Mouse (Mus musculus): ENCODE results near the gene Sae1. TPM values are rescaled to one million over a fixed set of nuclear protein-coding genes. Genes with fewer than 3 reads are reported as not detected.

Sae1 gene
- polyA plus RNA-seq, 1 experiment from 2014 or later: 334 TPM

- no peak overlapping the region for H3K4me3 ChIP-seq (replicated peaks)
- H3K9me3 ChIP-seq (replicated peaks): no peaks in the 10 kb centered on the region
- WGBS: 53% methylated on average over 2 of the region's 2 CpGs
- H3K27ac ChIP-seq: peak overlapping the region; percentile 94; the same call in 1 of the 2 replicates
- H3K27me3 ChIP-seq: no peaks in the 10 kb centered on the region
- H3K4me2 ChIP-seq: peak overlapping the region; percentile 75
- H3K4me1 ChIP-seq: peaks cover 50% of the 10 kb centered on the region
- H3K9ac ChIP-seq: peak overlapping the region; percentile 44
- no peak for ATAC-seq (replicated peaks; ENCODE audit: low FRiP score)
- H3K36me3 ChIP-seq: no peaks in the 10 kb centered on the region
Observed at GRCm38 (mm10) chr7:16297616-16298015, 90.0 kb downstream of the Sae1 start.

- Histone ChIP-seq H3K9me3 (replicated peaks) (no peaks in the 10 kb centered on the region), H3K4me1 (peaks cover 50% of the 10 kb centered on the region), H3K9ac (peak overlapping the region; percentile 44), H3K4me3 (replicated peaks) (peak overlapping the region; percentile 42), H3K27ac (peak overlapping the region; percentile 94), H3K4me2 (peak overlapping the region; percentile 75), H3K27me3 (no peaks in the 10 kb centered on the region), H3K36me3 (no peaks in the 10 kb centered on the region)
- peak; percentile 23 for ATAC-seq (replicated peaks; ENCODE audit: low FRiP score)
- WGBS: under 1% methylated on average over 22 of the region's 22 CpGs
Observed at GRCm38 (mm10) chr7:16296766-16297390, 90.7 kb downstream of the Sae1 start.

- WGBS: 34% methylated on average over 2 of the region's 2 CpGs
- Histone ChIP-seq H3K36me3 (no peaks in the 10 kb centered on the region), H3K9ac (no peak overlapping the region), H3K9me3 (replicated peaks) (no peaks in the 10 kb centered on the region), H3K27me3 (no peaks in the 10 kb centered on the region), H3K4me2 (peak overlapping the region; percentile 98), H3K4me3 (replicated peaks) (0 out of 2 replicates have a peak overlapping the region, but pooled peaks have one; percentile 42), H3K4me1 (peaks cover 50% of the 10 kb centered on the region), H3K27ac (peak overlapping the region; percentile 94)
- ATAC-seq (replicated peaks; ENCODE audit: low FRiP score): no peak
Observed at GRCm38 (mm10) chr7:16296146-16296545, 91.5 kb downstream of the Sae1 start.

- peak overlapping the region; percentile 47 for H3K9ac ChIP-seq
- peak overlapping the region; percentile 54 for H3K4me3 ChIP-seq (replicated peaks)
- H3K4me2 ChIP-seq: peak overlapping the region; percentile 98
- H3K27me3 ChIP-seq: no peaks in the 10 kb centered on the region
- WGBS: 2% methylated on average over 39 of the region's 41 CpGs
- H3K4me1 ChIP-seq: peaks cover 48% of the 10 kb centered on the region
- H3K36me3 ChIP-seq: no peaks in the 10 kb centered on the region
- H3K27ac ChIP-seq: peak overlapping the region; percentile 94
- peak; percentile 67 for ATAC-seq (replicated peaks; ENCODE audit: low FRiP score)
- no peaks in the 10 kb centered on the region for H3K9me3 ChIP-seq (replicated peaks)
Observed at GRCm38 (mm10) chr7:16295321-16295900, 92.2 kb downstream of the Sae1 start.

- Histone ChIP-seq H3K4me1 (peaks cover 43% of the 10 kb centered on the region), H3K9ac (peak overlapping the region; percentile 47), H3K27ac (peak overlapping the region; percentile 94), H3K36me3 (no peaks in the 10 kb centered on the region), H3K27me3 (no peaks in the 10 kb centered on the region), H3K4me2 (peak overlapping the region; percentile 98), H3K4me3 (replicated peaks) (peak overlapping the region; percentile 54), H3K9me3 (replicated peaks) (no peaks in the 10 kb centered on the region)
- ATAC-seq (replicated peaks; ENCODE audit: low FRiP score): peak; percentile 75
- under 1% methylated on average over 23 of the region's 23 CpGs for WGBS
Observed at GRCm38 (mm10) chr7:16294837-16295236, 92.8 kb downstream of the Sae1 start.

- Histone ChIP-seq H3K36me3 (no peaks in the 10 kb centered on the region), H3K27me3 (no peaks in the 10 kb centered on the region), H3K27ac (peak overlapping the region; percentile 94), H3K9me3 (replicated peaks) (no peaks in the 10 kb centered on the region), H3K4me3 (replicated peaks) (peak overlapping the region; percentile 54), H3K9ac (peak overlapping the region; percentile 47; the same call in 1 of the 2 replicates), H3K4me2 (peak overlapping the region; percentile 98), H3K4me1 (peaks cover 38% of the 10 kb centered on the region)
- ATAC-seq (replicated peaks; ENCODE audit: low FRiP score): 0 out of 2 replicates have a peak, but pooled peaks have one; percentile 42
- WGBS: 22% methylated on average over 4 of the region's 4 CpGs
Observed at GRCm38 (mm10) chr7:16294346-16294745, 93.3 kb downstream of the Sae1 start.

- no peaks in the 10 kb centered on the region for H3K9me3 ChIP-seq (replicated peaks)
- H3K36me3 ChIP-seq: peaks cover 18% of the 10 kb centered on the region
- H3K9ac ChIP-seq: no peak overlapping the region
- no peak for ATAC-seq (replicated peaks; ENCODE audit: low FRiP score)
- H3K4me2 ChIP-seq: no peak overlapping the region
- no peaks in the 10 kb centered on the region for H3K27me3 ChIP-seq
- 84% methylated on average over 1 of the region's 1 CpGs for WGBS
- H3K4me3 ChIP-seq (replicated peaks): no peak overlapping the region
- H3K4me1 ChIP-seq: peaks cover 17% of the 10 kb centered on the region
- no peak overlapping the region for H3K27ac ChIP-seq
Observed at GRCm38 (mm10) chr7:16287791-16288190, 99.8 kb downstream of the Sae1 start.

- no peak for ATAC-seq (replicated peaks; ENCODE audit: low FRiP score)
- WGBS: 73% methylated on average over 2 of the region's 2 CpGs
- Histone ChIP-seq H3K36me3 (peaks cover 26% of the 10 kb centered on the region), H3K4me2 (peak overlapping the region; percentile 71), H3K4me1 (peaks cover 17% of the 10 kb centered on the region), H3K9ac (peak overlapping the region; percentile 81), H3K27ac (peak overlapping the region; percentile 99), H3K27me3 (no peaks in the 10 kb centered on the region), H3K9me3 (replicated peaks) (no peaks in the 10 kb centered on the region), H3K4me3 (replicated peaks) (peak overlapping the region; percentile 79)
Observed at GRCm38 (mm10) chr7:16287016-16287415, 100.6 kb downstream of the Sae1 start.

- Histone ChIP-seq H3K9ac (peak within 1 kb of the TSS; percentile 81), H3K27me3 (no peaks in the 10 kb centered on the region), H3K4me2 (peak within 1 kb of the TSS; percentile 71), H3K4me3 (replicated peaks) (peak within 1 kb of the TSS; percentile 79), H3K4me1 (peaks cover 17% of the 10 kb centered on the region), H3K27ac (peak within 1 kb of the TSS; percentile 99), H3K36me3 (peaks cover 33% of the 10 kb centered on the region), H3K9me3 (replicated peaks) (no peaks in the 10 kb centered on the region)
- peak; percentile 90 for ATAC-seq (replicated peaks; ENCODE audit: low FRiP score)
- 1% methylated on average over 67 of the region's 70 CpGs for WGBS
Observed at GRCm38 (mm10) chr7:16286026-16286961, 101.3 kb downstream of the Sae1 start, which contains the start of gene Ccdc9. Gene Ccdc9, minus strand, starts transcription at chr7:16286795.

GRCm38 (mm10) chr7:16285450-16286025 lies 102.1 kb downstream of the Sae1 start:
- Histone ChIP-seq H3K4me3 (replicated peaks) (peak overlapping the region; percentile 79), H3K4me2 (peak overlapping the region; percentile 71), H3K27ac (peak overlapping the region; percentile 99), H3K9me3 (replicated peaks) (no peaks in the 10 kb centered on the region), H3K9ac (no peak overlapping the region), H3K36me3 (peaks cover 41% of the 10 kb centered on the region), H3K27me3 (no peaks in the 10 kb centered on the region), H3K4me1 (peaks cover 17% of the 10 kb centered on the region)
- WGBS: 1% methylated on average over 14 of the region's 14 CpGs
- ATAC-seq (replicated peaks; ENCODE audit: low FRiP score): peak; percentile 74

GRCm38 (mm10) chr7:16284904-16285303 lies 102.7 kb downstream of the Sae1 start:
- Histone ChIP-seq H3K9me3 (replicated peaks) (no peaks in the 10 kb centered on the region), H3K27ac (peak overlapping the region; percentile 99), H3K4me1 (peaks cover 17% of the 10 kb centered on the region), H3K4me3 (replicated peaks) (peak overlapping the region; percentile 79), H3K9ac (no peak overlapping the region), H3K27me3 (no peaks in the 10 kb centered on the region), H3K4me2 (peak overlapping the region; percentile 71), H3K36me3 (peaks cover 47% of the 10 kb centered on the region)
- ATAC-seq (replicated peaks; ENCODE audit: low FRiP score): no peak
- WGBS: 65% methylated on average over 9 of the region's 9 CpGs
